Mouse (Mus musculus) monocyte, adult 59 days (primary cell): Measurements from ENCODE around the gene Ccdc181. TPM values are rescaled to one million over a fixed set of nuclear protein-coding genes. Genes with fewer than 3 reads are reported as not detected.

Experiments used
- total RNA-seq, 2 experiments: library from RNA; stranded (reverse); gene quantifications; one replicate each; pipeline ENCODE4 v1.2.4; 2023

The Ccdc181 gene
- total RNA-seq = 1 to 10 TPM; 4.0 to 5.4 TPM

GRCm38 (mm10) chr1:164275455-164275954, at the start of gene Ccdc181:
Gene Ccdc181, plus strand, starts transcription at chr1:164275585.

GRCm38 (mm10) chr1:164248465-164249331, 26.7 kb upstream of the Ccdc181 start, which contains the start of gene Slc19a2:
Gene Slc19a2, plus strand, starts transcription at chr1:164249046.

GRCm38 (mm10) chr1:164303821-164304220, 28.4 kb downstream of the Ccdc181 start, which contains the start of gene Nme7:
Gene Nme7, plus strand, starts transcription at chr1:164304121.

GRCm38 (mm10) chr1:164307124-164307751, 31.9 kb downstream of the Ccdc181 start, which contains the start of gene Blzf1:
Gene Blzf1, minus strand, starts transcription at chr1:164307489.

Other genes with a start within 250 kb of the Ccdc181 start
- gene Sele, start 227.4 kb upstream of the Ccdc181 start, total RNA-seq = under 1 TPM in 1 of 2 experiments, not detected in 1; 0.18 TPM
- 100 to 1,000 TPM in 1 of 2 experiments, 10 to 100 TPM in 1; 90.7 to 148 TPM for gene Sell, start 213.6 kb upstream of the Ccdc181 start, total RNA-seq
- gene Selp, start 160.3 kb upstream of the Ccdc181 start, total RNA-seq = 1 to 10 TPM; 1.0 to 4.0 TPM
- gene F5, start 123.7 kb upstream of the Ccdc181 start, total RNA-seq = 10 to 100 TPM; 48.7 to 63.4 TPM
- gene Slc19a2, start 26.5 kb upstream of the Ccdc181 start, total RNA-seq = 1 to 10 TPM; 5.9 to 6.8 TPM
- 1 to 10 TPM; 4.3 to 7.7 TPM for gene Nme7, start 28.5 kb downstream of the Ccdc181 start, total RNA-seq
- gene Blzf1, start 31.9 kb downstream of the Ccdc181 start, total RNA-seq = 10 to 100 TPM; 15.6 to 17.5 TPM
- gene Atp1b1, start 182.8 kb downstream of the Ccdc181 start, total RNA-seq = 1 to 10 TPM; 2.0 to 2.7 TPM